Mouse (Mus musculus) layer of hippocampus, adult 2 months (tissue): ENCODE measurements at regions not wholly inside any gene's neighbourhood (a gene's known extent, or its start where the extent isn't known, plus 50 kb on each side); places are given as distances from the start of the nearest gene placed in this dataset.
A peak's percentile ranks its signal among the peaks of the same experiment; 100 is the strongest.

Experiments
- DNase-seq, 2 experiments: peaks; one replicate each; pipeline ENCODE4 v3.0.0; 2022; ENCODE audit warnings: low spot score in 2 of 2
- H3K27ac ChIP-seq: fragments of 200-600 bp; 2 replicates; pipeline ENCODE4 v1.8.1; 2022
- H3K4me3 ChIP-seq: fragments of 200-600 bp; 2 replicates; pipeline ENCODE4 v1.8.1; 2022; ENCODE audit warnings: mild to moderate bottlenecking
- CTCF ChIP-seq: fragments of 200-600 bp; conservative IDR thresholded peaks from 2 replicates; pipeline ENCODE4 v1.8.1; 2022; ENCODE audit warnings: antibody characterized with exemption, mild to moderate bottlenecking, moderate library complexity

GRCm38 (mm10) chr6:98452277-98452676, 109.7 kb upstream of the Gm765 start:
- Histone ChIP-seq H3K4me3 (no peak overlapping the region), H3K27ac (no peak overlapping the region)
- no peak for DNase-seq
- TF ChIP-seq CTCF, result no peak

- DNase-seq, result no peak
- Histone ChIP-seq H3K4me3 (no peak overlapping the region), H3K27ac (no peak overlapping the region)
- no peak for TF ChIP-seq CTCF
Observed at GRCm38 (mm10) chr6:98435676-98436075, 93.1 kb upstream of the Gm765 start.

- TF ChIP-seq CTCF, result no peak
- no peak for DNase-seq
- no peak overlapping the region for H3K27ac ChIP-seq
- no peak overlapping the region for H3K4me3 ChIP-seq
Observed at GRCm38 (mm10) chr6:98433286-98433685, 90.7 kb upstream of the Gm765 start.

GRCm38 (mm10) chr6:98429120-98429519, 86.6 kb upstream of the Gm765 start:
- Histone ChIP-seq H3K27ac (no peak overlapping the region), H3K4me3 (no peak overlapping the region)
- no peak for TF ChIP-seq CTCF
- DNase-seq, result no peak

GRCm38 (mm10) chr6:98402605-98403004, 60.1 kb upstream of the Gm765 start:
- no peak overlapping the region for H3K27ac ChIP-seq
- no peak for DNase-seq
- no peak overlapping the region for H3K4me3 ChIP-seq
- no peak for TF ChIP-seq CTCF

GRCm38 (mm10) chr6:98394589-98394988, 52.0 kb upstream of the Gm765 start:
- DNase-seq, result no peak
- TF ChIP-seq CTCF, result no peak
- peak overlapping the region; percentile 7; the same call in 1 of the 2 replicates for H3K27ac ChIP-seq
- H3K4me3 ChIP-seq, result no peak overlapping the region
